In the genomic region with DNA sequence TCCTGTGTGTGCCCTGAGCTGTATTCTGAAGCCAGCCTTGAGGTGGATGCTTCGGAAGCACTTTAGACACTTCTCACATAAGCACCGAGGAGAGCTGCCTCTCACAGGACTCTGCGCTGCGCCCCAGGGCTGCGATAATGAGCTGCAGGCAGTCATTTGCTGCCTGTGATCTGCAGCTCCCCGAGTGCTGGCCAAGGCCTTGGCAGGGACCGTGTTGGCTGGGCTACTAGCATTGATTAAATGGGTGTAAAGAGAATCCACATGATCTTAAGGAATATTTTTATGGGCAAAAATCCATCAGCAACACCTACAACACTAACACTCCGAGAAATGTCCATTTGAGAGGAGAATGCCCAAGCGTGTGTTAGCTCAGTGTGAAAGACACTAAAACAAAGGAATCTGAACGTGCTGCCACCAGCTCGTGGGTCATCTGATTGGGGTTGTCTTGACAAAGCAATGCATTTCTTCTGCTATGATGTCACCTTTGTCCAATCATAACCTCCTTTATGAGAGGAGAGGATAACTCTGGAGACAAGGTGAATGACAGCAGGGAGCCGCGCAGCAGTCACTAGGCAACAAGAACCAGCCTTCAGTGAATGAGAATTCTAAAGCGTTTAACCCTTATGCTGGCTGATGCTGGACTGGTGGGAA, we compare ENCODE assay signal across 9 mouse cellular contexts. TPM values are rescaled to one million over a fixed set of nuclear protein-coding genes. Genes with fewer than 3 reads are reported as not detected.
DNase-seq lines count a peak whose midpoint lies in the region; ATAC-seq and TF ChIP-seq lines count a peak whose summit lies in the region.
"Had no signal": no experiment of that assay in that cellular context is flagged by ENCODE, and none has a peak within 500 bp of the region (broad histone marks: within the 10 kb centered on the region; RNA-seq: fewer than 3 reads in every experiment).

No protein-coding gene starts in this region.

- DNase-seq in ovary, postnatal 36 days (ENCODE audit: low spot score): peak; percentile 14
- no peak for DNase-seq in ovary, postnatal 14 days (ENCODE audit: low spot score)
- DNase-seq in forebrain, postnatal 0 days: peak; percentile 87
- peak; percentile 38 to 54 for DNase-seq in left cerebral cortex, adult 18-20 months (ENCODE audit: low spot score in 2 of 2)
- no peak for DNase-seq in gastrocnemius, adult 8-10 months (ENCODE audit: low spot score in 2 of 2)
- no peak for DNase-seq in urinary bladder, postnatal 4 days (ENCODE audit: low spot score in 2 of 2)
- no peak for DNase-seq in adrenal gland, postnatal 36 days

- peak overlapping the region; percentile 22 for H3K4me3 ChIP-seq in forebrain, postnatal 0 days (ENCODE audit: low read depth, low read length)
- no peak overlapping the region for H3K4me3 ChIP-seq in neural tube, embryonic 15.5 days (replicated peaks)
- H3K4me3 ChIP-seq: liver, embryonic 15.5 days had no signal

- peaks cover 15% of the 10 kb centered on the region for H3K4me1 ChIP-seq in forebrain, postnatal 0 days (ENCODE audit: insufficient read depth)
- peaks cover 15% of the 10 kb centered on the region for H3K4me1 ChIP-seq in neural tube, embryonic 15.5 days
- H3K4me1 ChIP-seq: liver, embryonic 15.5 days had no signal

- H3K27me3 ChIP-seq in forebrain, postnatal 0 days (ENCODE audit: insufficient read depth, low read length): no peaks in the 10 kb centered on the region
- no peaks in the 10 kb centered on the region for H3K27me3 ChIP-seq in neural tube, embryonic 15.5 days (replicated peaks)
- H3K27me3 ChIP-seq: liver, embryonic 15.5 days had no signal

- 4% methylated on average over 14 of the region's 14 CpGs for WGBS in forebrain, postnatal 0 days
- WGBS in neural tube, embryonic 15.5 days: 17% methylated on average over 14 of the region's 14 CpGs

- ATAC-seq in forebrain, postnatal 0 days: peak; percentile 97
- ATAC-seq in neural tube, embryonic 15.5 days (ENCODE audit: low FRiP score): peak; percentile 91

- TF ChIP-seq CTCF in forebrain, postnatal 0 days (IDR thresholded peaks at IDR 0.05; ENCODE audit: low read depth): 0 out of 2 replicates have a peak, but pooled peaks have one; percentile 1

- no peaks in the 10 kb centered on the region for H3K36me3 ChIP-seq in forebrain, postnatal 0 days (ENCODE audit: insufficient read depth)
- peaks cover 5% of the 10 kb centered on the region; the same call in 1 of the 2 replicates for H3K36me3 ChIP-seq in neural tube, embryonic 15.5 days

- no peaks in the 10 kb centered on the region for H3K9me3 ChIP-seq in forebrain, postnatal 0 days (ENCODE audit: low read length)
- no peaks in the 10 kb centered on the region for H3K9me3 ChIP-seq in neural tube, embryonic 15.5 days (replicated peaks)
- H3K9me3 ChIP-seq: liver, embryonic 15.5 days had no signal

- H3K27ac ChIP-seq in forebrain, postnatal 0 days (ENCODE audit: low read depth, low read length): peak overlapping the region; percentile 87
- H3K27ac ChIP-seq in neural tube, embryonic 15.5 days (replicated peaks): peak overlapping the region; percentile 85
- H3K27ac ChIP-seq: liver, embryonic 15.5 days had no signal

- peak overlapping the region; percentile 62 for H3K9ac ChIP-seq in forebrain, postnatal 0 days
- peak overlapping the region; percentile 5; the same call in 1 of the 2 replicates for H3K9ac ChIP-seq in neural tube, embryonic 15.5 days (replicated peaks)
- H3K9ac ChIP-seq: liver, embryonic 15.5 days had no signal

- peak overlapping the region; percentile 50 for H3K4me2 ChIP-seq in forebrain, postnatal 0 days (ENCODE audit: low read depth)
- peak overlapping the region; percentile 41 for H3K4me2 ChIP-seq in neural tube, embryonic 15.5 days
- H3K4me2 ChIP-seq: liver, embryonic 15.5 days had no signal

RNA-seq across cellular contexts. Expression of gene Ppp1r21, which starts 35.7 kb away (rescaled TPM):
- 49.9 and 63.4 TPM in 2 replicates for total RNA-seq in forebrain, postnatal 0 days (2014; rRNA removed)
- 24.5 and 25.7 TPM in 2 replicates for polyA plus RNA-seq in forebrain, postnatal 0 days (2015; fragmentation: Nextera tagmentation; extraction: Ambion mirVana)
- total RNA-seq in left cerebral cortex, adult 18-20 months (2021): 10 to 100 TPM; 76.6 to 80.7 TPM
- polyA plus RNA-seq in neural tube, embryonic 15.5 days (2015; fragmentation: Nextera tagmentation; extraction: Ambion mirVana): 40.0 and 43.4 TPM in 2 replicates
- 1 to 10 TPM; 5.5 to 6.8 (median 6.0) TPM for total RNA-seq in gastrocnemius, adult 8-10 months (2022)
- 10 to 100 TPM; 39.7 to 64.5 TPM for total RNA-seq in adrenal gland, postnatal 36 days (2021)

RNA-seq across cellular contexts. Expression of gene Foxn2, which starts 53.7 kb away (rescaled TPM):
- 11.2 and 11.5 TPM in 2 replicates for total RNA-seq in forebrain, postnatal 0 days (2014; rRNA removed)
- polyA plus RNA-seq in forebrain, postnatal 0 days (2015; fragmentation: Nextera tagmentation; extraction: Ambion mirVana): 4.3 and 5.0 TPM in 2 replicates
- 10 to 100 TPM; 15.4 to 16.0 TPM for total RNA-seq in left cerebral cortex, adult 18-20 months (2021)
- polyA plus RNA-seq in neural tube, embryonic 15.5 days (2015; fragmentation: Nextera tagmentation; extraction: Ambion mirVana): 8.4 and 9.6 TPM in 2 replicates
- total RNA-seq in gastrocnemius, adult 8-10 months (2022): 10 to 100 TPM; 11.6 to 15.9 (median 14.5) TPM
- 10 to 100 TPM; 20.7 to 25.4 TPM for total RNA-seq in adrenal gland, postnatal 36 days (2021)

Comparison
In these comparisons a context has a peak if more than half of its experiments do, and no peak if none do; other contexts are left out.
1. DNase-seq: peak in ovary, postnatal 36 days (single experiment), forebrain, postnatal 0 days (single experiment) and left cerebral cortex, adult 18-20 months (2 of 2); none in ovary, postnatal 14 days (single experiment), gastrocnemius, adult 8-10 months (0 of 2), urinary bladder, postnatal 4 days (0 of 2) and adrenal gland, postnatal 36 days (0 of 2).